Mouse (Mus musculus) kidney, adult 2 months (tissue): ENCODE results near the gene Naa50.

ENCODE experiments used
- CTCF ChIP-seq: fragments of 200-500 bp; conservative IDR thresholded peaks from 2 replicates; pipeline ENCODE4 v1.5.1; 2011; ENCODE audit warnings: low read depth, mild to moderate bottlenecking, control low read depth, low read length, moderate library complexity, mixed read lengths; ENCODE audit not compliant: insufficient read depth, insufficient read length
- POLR2A ChIP-seq: fragments of 200-500 bp; IDR thresholded peaks from one replicate; pipeline ENCODE4 v1.6.1; 2011; ENCODE audit warnings: low read depth, low read length, control low read depth

- TF ChIP-seq CTCF (no peak), POLR2A (no peak)
Observed at GRCm38 (mm10) chr16:44173155-44173941, 33.7 kb downstream of the Naa50 start, which contains the start of gene Usf3.
